In genomic region chr16:87817590-87817989, GRCm38 (mm10) we compare ENCODE assay signal across 10 mouse cellular contexts.
"Had no signal": no experiment of that assay in that cellular context is flagged by ENCODE, and none has a peak within 500 bp of the region (broad histone marks: within the 10 kb centered on the region; RNA-seq: fewer than 3 reads in every experiment).

No protein-coding gene starts in this region.

- H3K4me2 ChIP-seq: limb, embryonic 13.5 days; midbrain, embryonic 12.5 days had no signal

- H3K9ac ChIP-seq: limb, embryonic 13.5 days; liver, embryonic 14.5 days; midbrain, embryonic 12.5 days had no signal

- H3K9me3 ChIP-seq: midbrain, embryonic 12.5 days had no signal

- H3K4me1 ChIP-seq: limb, embryonic 13.5 days; midbrain, embryonic 12.5 days had no signal

- DNase-seq: kidney, adult 9 months; kidney, postnatal 14 days; left cerebral cortex, postnatal 4 days; lung, adult 18-20 months; thymus, postnatal 4 days had no signal

- H3K4me3 ChIP-seq: limb, embryonic 13.5 days; midbrain, embryonic 12.5 days had no signal

- H3K27me3 ChIP-seq: limb, embryonic 13.5 days; midbrain, embryonic 12.5 days had no signal

- H3K36me3 ChIP-seq: limb, embryonic 13.5 days; midbrain, embryonic 12.5 days had no signal

- H3K27ac ChIP-seq: limb, embryonic 13.5 days; liver, embryonic 14.5 days; midbrain, embryonic 12.5 days; stomach, postnatal 0 days had no signal

- ATAC-seq: midbrain, embryonic 16.5 days had no signal
